Mouse (Mus musculus): ENCODE measurements at regions not wholly inside any gene's neighbourhood (a gene's known extent, or its start where the extent isn't known, plus 50 kb on each side); places are given as distances from the start of the nearest gene placed in this dataset.
A peak's percentile ranks its signal among the peaks of the same experiment; 100 is the strongest.
"Not testable (repeated sequence)": the region's sequence is repeated elsewhere in the genome, so short reads cannot be mapped to it uniquely, and the experiment has no call there.

DNA sequence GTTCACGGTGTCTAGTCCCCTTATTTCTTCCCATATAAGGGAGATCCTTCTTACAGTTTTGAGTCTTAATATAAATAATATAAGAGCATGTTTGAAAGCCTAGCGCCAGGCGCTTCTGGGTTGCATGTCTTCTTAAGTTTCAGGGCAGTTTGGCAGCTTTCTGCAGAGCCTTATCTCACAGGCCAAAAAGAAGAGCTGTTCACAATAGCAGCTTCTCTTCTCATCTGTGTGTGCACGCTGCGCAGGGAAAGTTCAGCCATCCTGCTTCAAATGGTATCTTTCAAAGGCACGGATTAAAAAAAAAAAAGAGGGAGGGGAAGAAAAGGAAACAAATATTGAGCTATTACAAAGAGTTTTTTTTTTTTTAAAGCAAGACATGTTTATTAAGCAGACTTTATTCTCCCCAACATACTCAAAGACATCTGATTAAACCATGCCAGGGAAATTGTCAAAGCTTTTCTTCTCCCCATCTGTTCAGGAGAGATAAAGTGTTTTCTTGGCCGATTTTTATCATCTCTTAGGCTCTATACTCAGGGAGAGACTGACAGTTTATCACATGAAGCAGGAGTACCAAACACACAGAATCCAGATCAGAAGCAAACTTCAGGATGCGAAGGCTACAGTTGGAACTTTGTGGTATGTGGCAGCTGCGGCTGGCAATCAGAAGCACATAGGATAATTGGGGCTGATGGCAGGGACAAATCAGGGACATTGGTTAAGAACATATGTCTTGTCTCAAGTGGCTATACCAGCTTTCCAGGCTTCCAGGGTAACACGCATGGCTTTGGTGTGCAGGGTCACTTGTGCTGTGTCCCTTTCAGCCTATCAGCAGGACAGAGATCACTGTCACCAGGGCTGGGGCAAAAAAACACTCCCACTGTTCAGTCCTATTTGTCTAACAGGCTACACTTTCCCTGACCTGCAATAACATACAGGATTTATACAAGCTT is 206.9 kb upstream of the Pfkp start:
- DNase-seq (ENCODE audit: low read depth) = no peak

DNA sequence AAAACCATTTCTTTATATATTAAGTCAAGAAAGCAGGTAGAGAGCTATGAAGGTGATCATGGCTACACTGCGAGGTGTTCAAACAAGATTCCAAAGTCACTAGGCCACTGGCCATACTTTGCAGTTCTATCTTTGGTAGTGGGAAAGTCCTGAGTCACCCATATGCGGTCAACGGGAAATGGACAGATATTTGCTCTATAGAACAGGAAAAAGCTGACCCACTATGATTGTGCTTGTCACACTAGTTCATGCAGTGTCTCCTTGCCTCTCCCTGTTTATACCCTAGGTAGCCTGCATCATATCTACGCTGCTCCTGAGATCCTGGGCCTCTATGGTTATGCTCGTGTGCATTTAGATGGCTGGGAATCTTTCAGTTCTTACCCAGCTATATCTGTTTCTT is 188.9 kb upstream of the Pfkp start:
- DNase-seq (ENCODE audit: low read depth) = peak; percentile 86

- DNase-seq (ENCODE audit: low read depth) = no peak
Measured at GRCm38 (mm10) chr13:6837075-6837422, 188.5 kb upstream of the Pfkp start.

- DNase-seq (ENCODE audit: low read depth) = peak; percentile 86
Measured at GRCm38 (mm10) chr13:6836351-6837074, 187.9 kb upstream of the Pfkp start.

GRCm38 (mm10) chr13:6829882-6830281 is 181.3 kb upstream of the Pfkp start:
- no peak for DNase-seq (ENCODE audit: low read depth)

DNA sequence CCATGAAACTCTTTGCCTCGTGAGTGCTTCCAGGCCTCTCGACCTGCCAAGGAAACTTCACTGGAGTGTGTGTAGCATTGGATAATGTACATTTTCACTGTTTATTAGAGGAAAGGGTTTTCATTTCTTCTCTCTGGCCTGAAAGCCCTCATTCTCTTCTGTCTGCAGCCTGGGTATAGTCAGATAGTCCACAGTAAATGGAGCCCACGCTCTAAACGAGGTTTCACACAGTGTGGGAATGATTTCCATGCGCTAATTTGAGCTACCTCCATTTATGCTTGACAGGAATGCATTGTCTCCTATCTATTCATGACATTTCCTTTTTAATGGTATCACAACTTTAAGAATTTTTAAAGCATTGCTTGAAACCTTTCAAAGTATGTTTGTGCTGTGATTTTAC is 180.8 kb upstream of the Pfkp start:
- DNase-seq (ENCODE audit: low read depth) = no peak

GRCm38 (mm10) chr13:6828601-6829330 is 180.2 kb upstream of the Pfkp start:
- not testable (repeated sequence) for DNase-seq (ENCODE audit: low read depth)

GRCm38 (mm10) chr13:6802243-6803157 is 153.9 kb upstream of the Pfkp start:
- no peak for DNase-seq (ENCODE audit: low read depth)

- no peak for DNase-seq (ENCODE audit: low read depth)
Measured at GRCm38 (mm10) chr13:6767936-6768588, 119.5 kb upstream of the Pfkp start.

DNA sequence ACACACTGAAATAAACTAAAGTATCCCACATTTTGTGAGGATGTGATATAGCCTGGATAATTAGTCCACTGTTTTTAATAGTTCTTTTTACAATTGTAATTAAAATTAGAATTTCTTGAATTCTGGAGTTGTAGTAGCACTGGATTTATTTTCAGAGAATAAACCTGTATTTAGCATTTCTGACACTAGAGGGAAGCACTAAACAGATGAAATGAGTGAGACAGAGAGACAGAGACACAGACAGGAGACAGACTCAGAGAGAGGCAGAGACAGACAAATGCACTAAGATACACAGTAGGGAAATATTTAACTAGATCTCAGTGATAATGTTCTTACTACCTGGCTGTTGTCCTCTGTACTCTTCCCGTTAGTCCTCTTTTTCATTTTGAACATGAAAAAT is 108.6 kb upstream of the Pfkp start:
- peak; percentile 43 for DNase-seq (ENCODE audit: low read depth)

DNA sequence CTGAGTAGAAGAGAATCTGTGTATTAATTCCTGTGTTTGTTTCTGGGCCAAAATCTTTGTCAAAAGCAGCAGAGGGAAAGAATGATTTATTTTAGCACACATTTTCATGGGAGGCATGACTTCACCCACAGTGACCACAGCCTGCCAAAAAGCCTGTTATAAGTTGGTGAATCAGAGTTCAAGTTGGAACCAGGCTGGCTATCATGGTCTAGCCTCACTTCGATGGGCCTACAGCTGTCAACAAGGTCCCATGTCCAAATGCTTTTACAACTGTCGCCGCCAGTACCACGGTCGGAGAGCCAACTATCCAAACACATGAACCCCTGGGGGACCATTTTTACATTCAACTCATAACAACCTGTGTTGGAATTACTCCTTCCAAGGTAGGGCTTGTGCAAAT is 103.0 kb upstream of the Pfkp start:
- no peak for DNase-seq (ENCODE audit: low read depth)

DNA sequence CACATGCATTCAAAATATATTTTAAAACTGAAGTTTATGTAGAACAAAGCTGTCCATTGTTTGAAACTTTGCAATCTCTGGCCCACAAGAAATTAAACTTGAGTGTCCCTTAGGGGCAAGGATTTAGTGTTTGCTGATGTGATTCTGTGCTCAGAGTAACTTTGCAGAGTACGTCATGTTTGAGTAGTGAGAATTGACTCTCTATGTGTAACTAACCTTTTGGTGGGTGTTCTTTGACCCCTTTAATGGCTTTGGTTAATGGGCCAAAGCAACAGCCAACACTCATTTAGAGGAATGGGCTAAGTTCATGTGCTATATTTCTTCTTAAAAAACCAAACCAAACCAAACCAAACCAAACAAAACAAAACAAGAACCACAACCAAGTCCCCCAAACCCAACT is 102.6 kb upstream of the Pfkp start:
- no peak for DNase-seq (ENCODE audit: low read depth)

- no peak for DNase-seq (ENCODE audit: low read depth)
Measured at GRCm38 (mm10) chr13:6741916-6742315, 93.3 kb upstream of the Pfkp start.

GRCm38 (mm10) chr13:6736984-6737566 is 88.5 kb upstream of the Pfkp start:
- DNase-seq (ENCODE audit: low read depth) = peak; percentile 41

All from 416B (cell line).